Mouse (Mus musculus) hindbrain, embryonic 10.5 days (tissue): ENCODE results near the gene Astl. TPM values are rescaled to one million over a fixed set of nuclear protein-coding genes. Genes with fewer than 3 reads are reported as not detected.

ENCODE experiments used
- DNase-seq: peaks from one replicate; pipeline ENCODE4 v3.0.0-alpha.2; 2017; ENCODE audit warnings: low spot score
- H3K27ac ChIP-seq: fragments of 300-500 bp; sonication (generic); 2 replicates; pipeline ENCODE4 v1.5.1; 2016; ENCODE audit warnings: mild to moderate bottlenecking, moderate library complexity
- H3K27me3 ChIP-seq: fragments of 300-500 bp; sonication (generic); 2 replicates; pipeline ENCODE4 v1.6.1; 2016; ENCODE audit warnings: mild to moderate bottlenecking; ENCODE audit not compliant: poor library complexity, insufficient read depth, severe bottlenecking
- H3K36me3 ChIP-seq: fragments of 300-500 bp; sonication (generic); 2 replicates; pipeline ENCODE4 v1.6.1; 2016; ENCODE audit warnings: mild to moderate bottlenecking, moderate library complexity
- H3K4me1 ChIP-seq: fragments of 300-500 bp; sonication (generic); replicated peaks from 2 replicates; pipeline ENCODE4 v1.6.1; 2016; ENCODE audit warnings: mild to moderate bottlenecking
- H3K4me3 ChIP-seq: fragments of 300-500 bp; sonication (generic); 2 replicates; pipeline ENCODE4 v1.5.1; 2016; ENCODE audit warnings: mild to moderate bottlenecking, moderate library complexity
- H3K9me3 ChIP-seq: fragments of 300-500 bp; sonication (generic); 2 replicates; pipeline ENCODE4 v1.6.1; 2016; ENCODE audit warnings: mild to moderate bottlenecking, moderate library complexity
- WGBS: fragments of 180-500 bp; shearing (Covaris S2); methylation state at CpG from one replicate; pipeline ENCODE4 v1.1.7; 2016; 5-methylcytosine and 5-hydroxymethylcytosine counted together
- polyA plus RNA-seq: library from polyadenylated mRNA; unstranded; fragments of >200 nt; fragmentation: Nextera tagmentation; extraction: Ambion mirVana; gene quantifications from 2 replicates; pipeline ENCODE4 v1.2.1, GENCODE M21; 2016

Gene Astl
- polyA plus RNA-seq, 1 experiment from 2014 or later: not detected

DNA sequence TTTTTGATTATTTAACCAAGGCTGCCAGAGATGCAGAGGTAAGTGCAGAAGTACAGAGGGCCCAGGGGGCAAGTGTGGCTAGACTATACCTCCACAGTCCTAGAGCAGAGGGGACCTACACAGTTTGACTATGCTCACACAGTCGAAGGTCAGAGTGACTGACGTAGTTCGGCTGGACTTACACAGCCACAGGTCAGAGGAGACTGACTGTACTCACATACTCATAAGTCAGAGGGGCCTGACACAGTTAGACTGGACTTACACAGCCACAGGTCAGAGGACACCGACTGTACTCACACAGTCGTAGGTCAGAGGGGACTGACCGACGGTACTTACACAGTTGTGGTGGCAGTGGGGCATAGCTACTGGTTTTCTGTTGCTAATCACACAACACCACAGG, 60.3 kb downstream of the Astl start:
- peaks cover 24% of the 10 kb centered on the region for H3K4me1 ChIP-seq
- no peaks in the 10 kb centered on the region for H3K27me3 ChIP-seq
- H3K36me3 ChIP-seq: no peaks in the 10 kb centered on the region
- no peaks in the 10 kb centered on the region for H3K9me3 ChIP-seq
- no peak overlapping the region for H3K27ac ChIP-seq
- H3K4me3 ChIP-seq: no peak overlapping the region
- no peak for DNase-seq
- WGBS: 88% methylated on average over 7 of the region's 7 CpGs

Other genes with a start within 250 kb of the Astl start
- gene Ncaph, start 204.7 kb upstream of the Astl start, polyA plus RNA-seq: 83.7 and 110 TPM in 2 replicates
- gene Itpripl1, start 195.2 kb upstream of the Astl start, polyA plus RNA-seq: 12.6 and 14.1 TPM in 2 replicates
- 2.5 and 2.6 TPM in 2 replicates for gene 1810024B03Rik, start 130.4 kb upstream of the Astl start, polyA plus RNA-seq
- 85.7 and 96.5 TPM in 2 replicates for gene Snrnp200, start 130.3 kb upstream of the Astl start, polyA plus RNA-seq
- gene Ciao1, start 90.8 kb upstream of the Astl start, polyA plus RNA-seq: 53.2 and 55.4 TPM in 2 replicates
- 26.5 and 27.3 TPM in 2 replicates for gene Tmem127, start 90.7 kb upstream of the Astl start, polyA plus RNA-seq
- gene Stard7, start 68.4 kb upstream of the Astl start, polyA plus RNA-seq: 73.6 and 78.7 TPM in 2 replicates
- 5.2 and 5.7 TPM in 2 replicates for gene Dusp2, start 2.5 kb upstream of the Astl start, polyA plus RNA-seq
- gene Adra2b, start 24.6 kb downstream of the Astl start, polyA plus RNA-seq: 2.3 and 3.0 TPM in 2 replicates
- 0.10 and 0.24 TPM in 2 replicates for gene Gpat2, start 86.6 kb downstream of the Astl start, polyA plus RNA-seq
- 20.5 and 27.1 TPM in 2 replicates for gene Fahd2a, start 105.9 kb downstream of the Astl start, polyA plus RNA-seq
- 2.2 TPM in 2 replicates for gene Kcnip3, start 183.5 kb downstream of the Astl start, polyA plus RNA-seq
- gene Prom2, start 202.8 kb downstream of the Astl start, polyA plus RNA-seq: 0.65 and 0.85 TPM in 2 replicates
- 8.0 and 8.3 TPM in 2 replicates for gene Zfp661, start 248.5 kb downstream of the Astl start, polyA plus RNA-seq
- gene Mrps5, start 248.6 kb downstream of the Astl start, polyA plus RNA-seq: 158 and 163 TPM in 2 replicates